ENCODE assay signal across 8 mouse cellular contexts in the genomic region with DNA sequence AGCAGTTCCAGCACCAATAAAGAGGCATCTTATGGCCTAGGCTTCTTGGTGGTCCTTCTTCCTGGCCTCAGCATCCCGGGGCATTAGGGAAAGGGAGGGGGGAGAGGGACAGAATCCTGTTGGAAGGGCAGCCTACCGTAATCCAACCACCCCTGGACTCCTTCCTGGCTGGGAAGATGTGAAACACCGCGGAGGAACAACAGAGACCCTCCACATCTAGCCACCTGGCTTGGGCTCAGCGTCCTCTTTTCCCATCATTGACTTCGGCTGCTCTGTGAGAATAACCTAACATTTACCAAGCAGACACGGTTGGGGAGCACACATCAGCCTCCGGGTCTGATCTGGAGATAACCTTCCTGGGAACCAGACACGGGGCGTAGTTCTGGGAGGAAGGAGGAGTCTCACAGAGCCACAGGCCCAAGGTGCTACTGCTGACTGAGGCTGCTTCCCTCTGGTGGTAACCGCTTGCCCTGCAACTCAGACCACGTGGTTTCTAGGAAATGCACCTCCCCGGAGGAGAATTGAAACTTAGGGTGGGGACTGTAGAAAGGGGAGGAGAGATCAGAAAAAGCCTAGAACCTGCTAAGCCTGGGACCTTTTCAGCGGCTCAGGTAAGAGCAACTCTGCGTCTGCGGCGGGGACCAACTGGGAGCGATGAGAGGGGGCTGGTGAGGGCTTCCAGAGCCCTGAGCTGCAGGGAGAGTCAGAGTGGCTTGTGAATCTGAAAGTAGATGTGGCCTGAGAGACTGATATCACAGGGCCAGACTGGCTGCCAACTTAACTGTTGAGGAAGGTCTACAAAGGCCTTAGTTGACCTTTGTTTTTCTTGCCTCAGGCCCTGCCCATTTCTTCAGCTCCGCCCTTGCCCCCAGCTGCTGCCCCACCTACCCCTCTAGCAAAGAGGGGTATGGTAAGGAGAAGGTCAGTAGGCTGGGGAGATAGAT. TPM values are rescaled to one million over a fixed set of nuclear protein-coding genes. Genes with fewer than 3 reads are reported as not detected.
A peak's percentile ranks its signal among the peaks of the same experiment; 100 is the strongest.
DNase-seq lines count a peak whose midpoint lies in the region; ATAC-seq lines count a peak whose summit lies in the region.

No protein-coding gene starts in this region.

- ATAC-seq in heart, embryonic 13.5 days (ENCODE audit: extremely low read depth, insufficient number of reproducible peaks, low FRiP score, low TSS enrichment) = peak; percentile 78
- ATAC-seq in liver, embryonic 12.5 days = peak; percentile 94
- peak; percentile 95 for ATAC-seq in stomach, embryonic 15.5 days (ENCODE audit: insufficient read depth, low FRiP score, low read depth)

- no peaks in the 10 kb centered on the region for H3K9me3 ChIP-seq in heart, embryonic 13.5 days
- no peaks in the 10 kb centered on the region for H3K9me3 ChIP-seq in liver, embryonic 12.5 days (replicated peaks)
- H3K9me3 ChIP-seq in stomach, embryonic 15.5 days = no peaks in the 10 kb centered on the region

- peak; percentile 98 for DNase-seq in CD4-positive, CD25-positive, alpha-beta regulatory T cell, adult 2 months (ENCODE audit: low read depth, low spot score)
- peak; percentile 66 for DNase-seq in fat pad, adult 2 months (ENCODE audit: extremely low read depth, low read depth, low spot score)
- peak; percentile 94 for DNase-seq in kidney, postnatal 10 days
- DNase-seq in natural killer cell, adult 2 months (ENCODE audit: low spot score in 2 of 2) = peak; percentile 89 to 94

- peak overlapping the region; percentile 73 for H3K4me3 ChIP-seq in brown adipose tissue, adult 24 weeks (ENCODE audit: insufficient read depth, low read depth, low read length)
- H3K4me3 ChIP-seq in heart, embryonic 13.5 days = peak overlapping the region; percentile 54
- peak overlapping the region; percentile 63 for H3K4me3 ChIP-seq in liver, embryonic 12.5 days
- H3K4me3 ChIP-seq in stomach, embryonic 15.5 days (replicated peaks) = peak overlapping the region; percentile 45

- no peaks in the 10 kb centered on the region for H3K27me3 ChIP-seq in heart, embryonic 13.5 days (replicated peaks)
- no peaks in the 10 kb centered on the region for H3K27me3 ChIP-seq in liver, embryonic 12.5 days (replicated peaks)
- H3K27me3 ChIP-seq in stomach, embryonic 15.5 days (replicated peaks) = no peaks in the 10 kb centered on the region

- WGBS in heart, embryonic 13.5 days = 14% methylated on average over 19 of the region's 19 CpGs
- WGBS in liver, embryonic 12.5 days (ENCODE audit: insufficient replicate concordance) = 16% methylated on average over 19 of the region's 19 CpGs
- WGBS in stomach, embryonic 15.5 days = 10% methylated on average over 19 of the region's 19 CpGs

- peak overlapping the region; percentile 91 for H3K27ac ChIP-seq in brown adipose tissue, adult 24 weeks (replicated peaks; ENCODE audit: low read depth, low read length)
- peak overlapping the region; percentile 84 for H3K27ac ChIP-seq in heart, embryonic 13.5 days (replicated peaks)
- peak overlapping the region; percentile 94 for H3K27ac ChIP-seq in liver, embryonic 12.5 days
- H3K27ac ChIP-seq in stomach, embryonic 15.5 days = peak overlapping the region; percentile 85

- peak overlapping the region; percentile 81 for H3K9ac ChIP-seq in heart, embryonic 13.5 days
- H3K9ac ChIP-seq in liver, embryonic 12.5 days = peak overlapping the region; percentile 72
- H3K9ac ChIP-seq in stomach, embryonic 15.5 days = peak overlapping the region; percentile 18; the same call in 1 of the 2 replicates

- peak overlapping the region; percentile 72 for H3K4me2 ChIP-seq in heart, embryonic 13.5 days
- H3K4me2 ChIP-seq in liver, embryonic 12.5 days = peak overlapping the region; percentile 70
- peak overlapping the region; percentile 59 for H3K4me2 ChIP-seq in stomach, embryonic 15.5 days

- H3K4me1 ChIP-seq in brown adipose tissue, adult 24 weeks (ENCODE audit: control insufficient read depth, insufficient read depth, insufficient read length, low read length) = no peaks in the 10 kb centered on the region
- H3K4me1 ChIP-seq in heart, embryonic 13.5 days = peaks cover 17% of the 10 kb centered on the region
- H3K4me1 ChIP-seq in liver, embryonic 12.5 days = peaks cover 46% of the 10 kb centered on the region
- H3K4me1 ChIP-seq in stomach, embryonic 15.5 days = peaks cover 10% of the 10 kb centered on the region

- H3K36me3 ChIP-seq in heart, embryonic 13.5 days = peaks cover 88% of the 10 kb centered on the region
- peaks cover 86% of the 10 kb centered on the region for H3K36me3 ChIP-seq in liver, embryonic 12.5 days
- H3K36me3 ChIP-seq in stomach, embryonic 15.5 days = peaks cover 52% of the 10 kb centered on the region

RNA-seq across cellular contexts. Expression of a gene that starts 0.5 kb away (rescaled TPM):
- polyA plus RNA-seq in brown adipose tissue, adult 24 weeks (2012; ENCODE audit: insufficient read depth, insufficient read length, missing spikeins) = 4.8 and 7.4 TPM in 2 replicates
- polyA plus RNA-seq in heart, embryonic 13.5 days (2015; fragmentation: Nextera tagmentation; extraction: Ambion mirVana) = 9.7 and 10.1 TPM in 2 replicates
- 14.4 and 15.3 TPM in 2 replicates for polyA plus RNA-seq in liver, embryonic 12.5 days (2016; fragmentation: Nextera tagmentation; extraction: Ambion mirVana)
- polyA plus RNA-seq in stomach, embryonic 15.5 days (2015; fragmentation: Nextera tagmentation; extraction: Ambion mirVana) = 11.6 and 12.1 TPM in 2 replicates

RNA-seq across cellular contexts. Expression of a gene that starts 12.4 kb away (rescaled TPM):
- polyA plus RNA-seq in brown adipose tissue, adult 24 weeks (2012; ENCODE audit: insufficient read depth, insufficient read length, missing spikeins) = 11.1 and 12.0 TPM in 2 replicates
- 12.5 and 15.2 TPM in 2 replicates for polyA plus RNA-seq in heart, embryonic 13.5 days (2015; fragmentation: Nextera tagmentation; extraction: Ambion mirVana)
- 14.2 and 15.7 TPM in 2 replicates for polyA plus RNA-seq in liver, embryonic 12.5 days (2016; fragmentation: Nextera tagmentation; extraction: Ambion mirVana)
- polyA plus RNA-seq in stomach, embryonic 15.5 days (2015; fragmentation: Nextera tagmentation; extraction: Ambion mirVana) = 16.7 and 18.4 TPM in 2 replicates

RNA-seq across cellular contexts. Expression of a gene that starts 13.0 kb away (rescaled TPM):
- polyA plus RNA-seq in brown adipose tissue, adult 24 weeks (2012; ENCODE audit: insufficient read depth, insufficient read length, missing spikeins) = 248 and 256 TPM in 2 replicates
- 191 and 205 TPM in 2 replicates for polyA plus RNA-seq in heart, embryonic 13.5 days (2015; fragmentation: Nextera tagmentation; extraction: Ambion mirVana)
- 221 and 222 TPM in 2 replicates for polyA plus RNA-seq in liver, embryonic 12.5 days (2016; fragmentation: Nextera tagmentation; extraction: Ambion mirVana)
- 265 and 289 TPM in 2 replicates for polyA plus RNA-seq in stomach, embryonic 15.5 days (2015; fragmentation: Nextera tagmentation; extraction: Ambion mirVana)

RNA-seq across cellular contexts. Expression of a gene that starts 13.9 kb away (rescaled TPM):
- not detected in 2 replicates for polyA plus RNA-seq in brown adipose tissue, adult 24 weeks (2012; ENCODE audit: insufficient read depth, insufficient read length, missing spikeins)
- polyA plus RNA-seq in heart, embryonic 13.5 days (2015; fragmentation: Nextera tagmentation; extraction: Ambion mirVana) = 13.4 and 15.1 TPM in 2 replicates
- 1.8 and 3.2 TPM in 2 replicates for polyA plus RNA-seq in liver, embryonic 12.5 days (2016; fragmentation: Nextera tagmentation; extraction: Ambion mirVana)
- polyA plus RNA-seq in stomach, embryonic 15.5 days (2015; fragmentation: Nextera tagmentation; extraction: Ambion mirVana) = 9.2 and 10.7 TPM in 2 replicates

RNA-seq across cellular contexts. Expression of a gene that starts 18.8 kb away (rescaled TPM):
- 42.1 and 45.5 TPM in 2 replicates for polyA plus RNA-seq in brown adipose tissue, adult 24 weeks (2012; ENCODE audit: insufficient read depth, insufficient read length, missing spikeins)
- polyA plus RNA-seq in heart, embryonic 13.5 days (2015; fragmentation: Nextera tagmentation; extraction: Ambion mirVana) = 14.8 and 19.1 TPM in 2 replicates
- 28.7 and 32.9 TPM in 2 replicates for polyA plus RNA-seq in liver, embryonic 12.5 days (2016; fragmentation: Nextera tagmentation; extraction: Ambion mirVana)
- polyA plus RNA-seq in stomach, embryonic 15.5 days (2015; fragmentation: Nextera tagmentation; extraction: Ambion mirVana) = 9.4 and 11.2 TPM in 2 replicates

Comparison
In these comparisons a context has a peak if more than half of its experiments do, and no peak if none do; other contexts are left out.
1. Peak in every context shown above with its lines: DNase-seq, ATAC-seq, H3K4me3 ChIP-seq and H3K27ac ChIP-seq.
2. H3K9ac ChIP-seq: peak in every context shown above with its lines; median percentile 81 in heart, embryonic 13.5 days; 72 in liver, embryonic 12.5 days; 18 in stomach, embryonic 15.5 days.